Mouse (Mus musculus) spleen, postnatal 14 days (tissue): ENCODE results near the gene Htr2a.

Experiments
- DNase-seq, 2 experiments: peaks; one replicate each; pipeline ENCODE4 v3.0.0; 2021 to 2022; ENCODE audit warnings: low spot score in 2 of 2

Gene Htr2a

GRCm38 (mm10) chr14:74697432-74697831, 56.8 kb downstream of the Htr2a start:
- no peak for DNase-seq

DNA sequence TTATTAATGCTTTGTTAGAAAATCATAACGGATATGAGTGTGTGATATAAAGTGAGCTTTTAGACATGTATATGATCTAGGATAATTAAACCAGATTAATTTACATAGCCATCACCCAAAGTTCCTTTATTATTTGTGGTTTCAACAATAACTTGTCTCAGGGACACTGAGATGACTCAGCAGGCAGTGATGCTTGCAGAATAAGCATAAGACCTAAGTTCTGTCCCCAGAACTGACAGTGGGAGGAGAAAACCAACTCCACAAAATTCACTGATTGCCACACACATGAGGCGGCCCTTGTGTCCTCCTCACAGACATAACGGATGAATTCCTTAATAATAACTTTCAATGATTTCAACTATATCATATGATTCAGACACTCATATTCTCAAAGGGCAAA, 58.6 kb downstream of the Htr2a start:
- DNase-seq, result no peak

- DNase-seq, result no peak
These were observed 63.3 kb downstream of the Htr2a start for GRCm38 (mm10) chr14:74703930-74704329.

GRCm38 (mm10) chr14:74709054-74709453, 68.4 kb downstream of the Htr2a start:
- DNase-seq, result peak in 1 of 2 experiments; percentile 31

DNA sequence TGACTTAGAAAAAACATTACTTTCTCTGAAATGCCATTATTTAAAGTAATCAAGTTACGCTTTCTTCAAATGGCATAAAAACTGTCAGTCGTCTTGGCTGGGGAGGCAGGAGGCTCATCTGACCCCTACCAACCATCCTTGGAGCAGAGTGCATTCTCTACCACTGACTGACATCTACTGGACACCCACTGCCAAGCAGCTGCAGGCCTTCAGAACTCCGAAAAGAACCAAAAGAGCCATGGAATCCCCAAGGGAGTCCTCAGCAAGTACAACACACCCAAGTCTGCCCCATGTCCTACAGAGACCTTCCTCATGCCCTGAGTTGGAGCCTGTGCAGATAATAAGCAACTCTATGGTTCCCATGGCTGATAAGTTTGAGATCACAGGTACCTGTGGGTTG, 82.9 kb downstream of the Htr2a start:
- DNase-seq, result no peak

DNA sequence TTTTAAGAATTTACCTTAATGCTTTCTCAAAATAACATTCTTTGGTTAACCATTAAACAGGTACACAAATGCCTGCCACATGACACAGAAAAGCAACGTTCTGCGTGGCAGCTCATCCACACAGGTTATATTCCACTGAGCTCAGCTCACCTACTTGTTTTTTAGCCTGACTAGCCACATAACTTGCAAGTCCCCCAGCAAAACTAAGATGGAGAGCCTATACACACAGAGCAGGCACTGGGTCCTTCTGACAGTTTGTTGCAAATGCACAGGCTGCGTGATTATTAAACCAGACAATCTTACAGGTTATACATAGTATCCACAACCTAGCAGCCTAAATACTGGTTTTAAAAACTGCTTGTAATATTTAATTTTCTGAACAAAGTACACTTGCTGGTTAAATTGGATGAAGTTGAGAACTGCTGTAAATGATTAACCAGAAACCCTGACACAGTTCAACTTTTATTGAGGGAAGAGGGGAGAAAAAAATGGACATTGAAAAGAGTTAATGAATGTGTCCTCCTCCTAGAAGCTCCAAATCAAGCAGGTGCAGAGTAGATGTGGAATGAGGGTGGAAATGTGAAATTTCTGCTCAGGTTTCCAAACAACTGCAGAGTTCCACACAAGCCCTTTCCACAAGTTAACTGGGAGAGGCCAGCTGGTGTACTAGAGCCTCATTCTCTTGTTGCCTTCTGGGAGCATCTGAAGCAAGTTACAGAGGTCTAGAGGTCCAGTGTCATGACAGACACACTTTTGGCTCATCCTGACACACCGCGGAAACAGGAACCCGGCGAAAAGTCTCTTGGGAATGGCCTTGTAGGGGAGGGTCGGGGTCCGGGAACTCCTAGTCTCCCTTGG, 90.8 kb downstream of the Htr2a start:
- DNase-seq, result no peak

DNA sequence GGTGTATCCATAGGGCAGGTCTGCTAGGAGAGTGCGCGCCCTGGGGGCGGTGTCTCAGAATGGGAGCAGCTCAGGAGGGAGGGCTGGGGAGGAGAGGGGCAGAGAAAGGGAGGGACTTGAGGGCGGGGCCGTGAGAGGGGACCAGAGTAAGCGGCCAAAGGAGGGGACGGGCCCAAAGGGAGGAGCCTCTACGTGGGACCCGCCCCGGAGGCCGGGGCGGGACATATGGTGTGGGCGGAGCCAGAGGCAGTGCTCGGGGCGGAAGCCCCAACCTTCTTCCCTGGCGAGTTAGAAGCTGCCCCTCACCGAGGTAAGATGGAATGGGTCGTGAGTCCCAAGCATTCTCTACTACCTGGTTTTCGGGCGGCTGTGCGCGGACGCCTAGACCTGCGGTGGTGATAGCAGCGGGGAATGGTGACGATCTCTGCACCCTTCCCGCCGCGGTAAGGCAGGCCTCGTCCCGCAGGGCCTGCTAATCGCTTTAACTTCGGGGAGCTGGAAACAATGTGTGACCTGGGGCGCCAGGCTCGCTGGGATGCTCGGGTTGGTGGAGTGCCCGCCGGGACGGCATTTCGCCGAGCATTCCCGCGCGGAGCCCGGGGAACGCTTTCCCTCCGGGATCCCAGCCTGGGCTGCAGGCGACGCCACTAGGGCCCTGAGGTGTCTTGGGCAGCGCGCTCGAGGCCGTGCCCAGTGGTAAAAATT, 91.6 kb downstream of the Htr2a start, which contains the start of gene Esd:
Gene Esd (plus strand): TSS at position 219 of the 705 bp plus-strand sequence.
- DNase-seq, result peak; percentile 91

- DNase-seq, result no peak
These were observed 92.8 kb downstream of the Htr2a start for GRCm38 (mm10) chr14:74733397-74733796.

GRCm38 (mm10) chr14:74735471-74735870, 94.8 kb downstream of the Htr2a start:
- DNase-seq, result no peak

GRCm38 (mm10) chr14:74736850-74737249, 96.2 kb downstream of the Htr2a start:
- no peak for DNase-seq
